Mouse (Mus musculus): ENCODE results near the gene Samd4b.

The Samd4b gene

DNA sequence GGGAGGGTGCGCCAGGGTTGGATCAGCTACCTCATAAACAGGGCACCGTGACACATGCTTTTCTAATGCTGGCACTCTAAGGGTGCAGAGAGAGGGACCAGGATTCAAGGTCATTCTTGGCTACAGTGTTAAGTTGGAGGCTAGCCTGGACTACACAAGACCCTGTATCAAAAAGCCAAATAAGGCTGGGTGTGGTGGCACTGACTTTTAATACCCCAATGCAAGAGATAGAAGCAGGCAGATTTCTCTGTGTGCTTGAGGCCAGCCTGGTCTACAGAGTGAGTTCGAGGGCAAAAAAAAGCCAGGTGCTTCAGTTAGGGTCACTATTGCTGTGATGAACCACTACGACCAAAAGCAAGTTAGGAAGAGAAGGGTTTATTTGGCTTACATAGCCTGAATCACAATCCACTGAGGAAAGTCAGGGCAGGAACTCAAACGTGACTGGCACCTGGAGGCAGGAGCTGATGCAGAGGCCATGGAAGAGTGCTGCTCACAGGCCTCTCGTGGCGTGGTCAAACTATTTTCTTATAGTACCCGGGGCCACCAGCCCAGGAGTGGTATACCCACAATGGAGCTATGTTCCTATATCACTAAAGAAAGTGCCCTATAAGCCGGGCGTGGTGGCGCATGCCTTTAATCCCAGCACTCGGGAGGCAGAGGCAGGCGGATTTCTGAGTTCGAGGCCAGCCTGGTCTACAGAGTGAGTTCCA, 156.0 kb downstream of the Samd4b start:
- no peak for DNase-seq

DNA sequence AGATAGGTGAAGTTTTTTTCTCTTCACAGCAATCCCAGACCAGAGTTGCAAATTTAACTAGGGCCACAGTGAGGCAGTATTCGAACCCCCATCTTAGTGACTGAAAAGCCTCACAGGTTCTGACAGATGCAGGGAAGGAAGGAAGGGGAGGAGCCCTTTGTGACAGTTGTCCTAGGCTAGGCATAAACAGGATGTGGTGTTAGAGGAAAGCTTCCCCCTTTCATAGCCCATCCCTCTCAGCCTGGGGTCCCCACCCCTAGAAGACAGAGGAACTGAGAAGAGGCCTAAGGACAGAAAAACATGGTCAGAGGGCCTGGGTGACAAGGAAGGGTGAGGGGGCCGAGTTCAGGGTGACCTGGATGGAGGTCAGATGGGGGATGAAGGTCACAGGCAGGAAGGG, 157.2 kb downstream of the Samd4b start:
- DNase-seq: peak; percentile 58

DNA sequence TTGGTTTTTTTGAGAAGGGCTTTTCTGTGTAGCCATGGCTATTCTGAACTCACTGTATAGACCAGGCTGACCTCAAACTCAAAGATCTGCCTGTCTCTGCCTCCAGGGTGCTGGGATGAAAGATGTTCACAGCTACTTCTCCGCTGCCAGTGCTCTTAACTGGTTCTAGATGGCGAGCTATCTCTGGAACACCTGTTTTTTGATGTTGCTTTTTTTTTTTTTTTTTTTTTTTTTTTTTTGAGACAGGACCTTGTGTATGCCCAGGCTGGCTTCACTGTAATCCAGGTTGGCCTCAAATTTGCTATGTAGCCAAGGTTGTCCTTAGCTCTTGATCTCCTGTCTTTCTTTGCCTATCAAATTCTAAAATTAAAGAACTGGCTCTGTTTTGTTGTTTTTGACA, 159.2 kb downstream of the Samd4b start:
- DNase-seq: no peak

DNA sequence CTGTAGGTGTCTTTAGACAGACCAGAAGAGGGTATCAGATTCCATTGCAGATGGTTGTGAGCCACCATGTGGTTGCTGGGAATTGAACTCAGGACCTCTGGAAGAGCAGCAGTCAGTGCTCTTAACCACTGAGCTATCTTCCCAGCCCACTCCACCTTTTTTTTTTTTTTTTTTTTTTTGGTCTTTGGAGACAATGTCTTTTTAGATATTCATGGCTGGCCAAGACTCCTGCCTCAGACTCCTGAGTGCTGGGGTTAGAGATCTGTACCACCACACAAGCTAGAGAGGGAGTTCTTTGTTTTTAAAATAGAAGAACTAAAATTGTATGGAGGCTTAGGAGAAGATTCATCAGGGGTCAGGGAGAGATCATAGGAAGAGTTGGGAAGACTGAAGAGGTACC, 160.0 kb downstream of the Samd4b start:
- no peak for DNase-seq

DNA sequence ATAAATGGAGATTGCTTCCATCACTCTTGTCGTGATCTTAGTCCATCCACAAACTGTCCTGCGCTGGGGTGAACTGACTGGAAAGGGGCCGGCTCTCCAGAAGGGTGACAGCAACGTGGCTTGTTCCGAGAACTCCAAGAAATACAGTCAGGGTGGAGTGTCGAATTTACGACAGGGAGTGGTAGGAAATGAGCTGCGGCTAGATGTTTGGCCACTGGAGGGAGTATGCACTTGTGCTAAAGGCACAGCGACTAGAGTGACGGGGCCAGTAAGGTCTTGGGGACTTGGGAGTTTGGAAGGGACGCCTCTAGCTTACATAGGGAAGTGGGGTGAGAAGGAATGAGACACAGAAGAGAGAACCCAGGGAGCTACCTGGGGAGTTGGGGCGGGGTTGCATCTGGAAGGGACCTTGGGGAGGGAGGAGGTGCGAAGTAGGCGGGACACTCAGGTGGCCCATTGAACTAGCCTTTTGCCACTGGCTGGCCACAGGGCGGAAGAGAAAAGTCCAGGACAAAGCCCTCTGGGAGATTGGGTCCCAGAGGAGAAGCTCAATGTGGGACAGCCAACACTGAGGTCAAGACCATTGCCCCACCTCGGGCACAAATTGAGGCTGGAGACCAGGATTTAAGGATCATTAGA, 160.9 kb downstream of the Samd4b start, which contains the start of gene Gmfg:
Gene Gmfg (plus strand): TSS at position 516 of the 639 bp plus-strand sequence.
- peak; percentile 91 for DNase-seq

DNA sequence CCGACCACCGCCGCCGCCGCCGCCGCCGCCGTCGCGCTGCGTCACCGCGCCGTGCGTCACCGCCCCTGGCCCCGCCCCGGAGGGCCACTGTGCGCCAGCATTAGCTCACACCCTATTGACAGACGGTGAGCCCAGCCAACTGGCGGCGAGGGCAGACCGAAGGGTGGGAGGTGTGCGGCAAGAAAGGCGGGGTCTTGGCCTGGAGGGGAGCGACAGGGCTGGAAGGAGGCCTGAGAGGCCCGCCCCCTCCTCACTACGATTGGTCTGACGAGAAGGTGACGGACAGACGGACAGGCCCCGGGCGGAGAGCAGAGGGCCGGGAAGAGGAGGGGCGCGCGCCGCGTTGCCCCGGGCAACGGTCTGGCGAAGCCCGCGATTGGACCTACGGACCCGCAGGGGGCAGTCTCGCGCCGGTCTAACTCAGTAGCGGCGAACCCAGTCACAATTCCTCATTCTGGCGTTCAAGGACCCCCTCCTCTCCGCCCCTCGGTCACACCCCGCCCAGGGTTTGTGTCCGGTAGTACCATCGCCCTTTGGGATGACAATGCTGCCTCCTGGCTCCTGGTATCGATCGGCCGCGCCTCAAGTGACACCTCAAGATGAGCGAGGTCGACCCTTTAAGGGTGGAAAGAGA, 161.6 kb downstream of the Samd4b start:
- DNase-seq: peak; percentile 100

DNA sequence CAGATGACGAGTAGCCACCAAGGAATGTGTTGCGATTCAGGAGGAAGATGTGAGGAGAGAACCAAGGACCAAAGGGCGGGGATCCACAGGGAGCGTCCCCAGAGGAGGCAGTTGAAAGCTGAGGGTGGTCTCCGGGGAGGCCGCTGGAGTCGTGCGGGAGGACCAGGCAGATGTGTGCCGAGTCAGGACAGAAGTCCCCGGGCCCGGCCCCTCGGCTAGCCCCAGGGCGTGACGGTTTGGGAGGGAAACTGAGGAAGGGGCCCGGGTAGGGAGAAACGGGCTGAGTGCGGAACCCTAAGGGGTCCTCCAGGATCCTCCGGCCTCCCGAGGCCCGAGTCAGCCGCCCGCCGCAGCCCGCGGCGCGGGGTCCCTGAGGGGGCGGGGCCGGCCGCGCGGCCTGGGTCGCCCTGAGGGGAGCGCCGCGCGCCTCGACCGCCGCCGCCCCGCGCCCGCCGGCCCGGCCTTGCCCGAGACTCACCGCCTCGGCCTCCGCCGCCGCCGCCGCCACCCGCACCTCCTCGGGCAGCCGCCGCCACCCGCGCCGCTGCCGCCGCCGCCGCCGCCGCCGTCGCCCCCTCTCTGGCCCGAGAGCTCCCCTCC, 162.2 kb downstream of the Samd4b start:
- peak; percentile 36 for DNase-seq

DNA sequence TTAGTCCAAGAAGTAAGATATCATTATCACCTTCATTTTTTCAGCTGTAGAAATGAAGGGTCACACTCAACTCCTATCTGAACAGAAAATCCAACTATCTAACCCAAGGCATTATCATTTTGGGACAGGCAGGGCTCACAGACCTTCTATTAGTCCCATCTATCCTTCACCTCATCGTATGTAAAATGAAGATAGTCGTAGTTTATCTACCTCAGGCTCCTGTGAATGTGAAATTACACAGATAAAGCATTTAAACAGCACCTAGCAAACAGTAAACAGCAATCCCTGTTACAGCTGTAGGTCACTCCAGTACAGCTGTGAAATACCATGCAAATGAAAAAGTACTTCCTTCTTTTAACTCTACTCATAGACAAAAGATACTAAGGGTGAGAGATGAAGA, 165.7 kb downstream of the Samd4b start:
- no peak for DNase-seq

DNA sequence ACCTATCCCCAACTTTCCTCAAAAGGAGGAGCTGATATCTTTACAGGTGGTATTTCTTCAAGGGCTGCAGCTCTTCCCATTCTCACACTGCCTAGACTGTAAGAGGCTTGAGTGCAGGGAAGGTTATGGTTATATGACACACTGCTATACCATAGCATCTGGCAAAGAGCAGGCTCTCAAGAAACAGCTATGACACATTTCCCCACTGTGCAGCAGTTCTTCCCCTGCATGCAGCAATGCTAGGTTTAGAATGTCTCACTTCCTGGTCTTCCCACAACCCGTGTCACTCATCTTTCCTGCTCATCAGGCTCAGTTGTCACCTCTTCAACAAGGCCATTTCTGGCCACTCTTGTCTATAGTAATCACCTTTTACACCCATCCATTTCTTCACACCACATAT, 167.4 kb downstream of the Samd4b start:
- no peak for DNase-seq

DNA sequence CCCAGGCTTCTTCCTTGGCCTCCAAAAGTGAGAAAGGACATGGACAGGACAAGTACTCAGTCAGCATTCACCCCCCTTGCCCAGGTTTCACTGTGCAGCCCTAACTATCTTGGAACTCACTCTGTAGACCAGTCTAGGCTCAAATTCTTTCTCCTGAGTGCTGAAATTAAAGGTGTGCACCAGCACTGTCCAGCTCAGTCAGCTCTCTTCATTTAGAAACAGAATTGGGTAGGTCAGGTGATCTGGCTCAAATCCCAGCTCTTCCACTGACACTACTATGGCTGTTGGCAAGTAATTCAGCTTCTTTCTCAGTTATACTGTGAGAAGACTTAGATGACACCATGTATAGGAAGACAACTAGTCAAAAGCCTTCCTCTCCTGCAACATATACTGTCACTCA, 170.2 kb downstream of the Samd4b start:
- DNase-seq: peak; percentile 29

DNA sequence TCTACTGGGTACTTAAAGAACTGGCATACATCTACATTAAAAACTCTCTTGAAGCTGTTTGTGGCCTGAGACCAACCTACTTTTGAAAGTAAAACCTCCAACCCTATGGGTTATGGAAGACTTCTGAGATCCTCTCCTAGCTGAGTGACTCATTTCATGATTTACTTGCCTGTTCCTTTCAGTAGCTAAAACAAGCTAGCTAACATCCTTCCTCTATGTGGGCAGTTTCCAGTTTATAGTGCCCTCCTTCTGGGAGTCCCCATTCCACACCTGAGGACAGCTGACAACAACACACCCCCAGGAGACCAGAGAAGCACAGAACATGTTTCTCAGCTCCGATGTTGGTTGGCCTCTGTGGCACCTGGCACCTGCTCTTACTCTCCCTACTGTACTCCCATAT, 174.9 kb downstream of the Samd4b start:
- DNase-seq: no peak

DNA sequence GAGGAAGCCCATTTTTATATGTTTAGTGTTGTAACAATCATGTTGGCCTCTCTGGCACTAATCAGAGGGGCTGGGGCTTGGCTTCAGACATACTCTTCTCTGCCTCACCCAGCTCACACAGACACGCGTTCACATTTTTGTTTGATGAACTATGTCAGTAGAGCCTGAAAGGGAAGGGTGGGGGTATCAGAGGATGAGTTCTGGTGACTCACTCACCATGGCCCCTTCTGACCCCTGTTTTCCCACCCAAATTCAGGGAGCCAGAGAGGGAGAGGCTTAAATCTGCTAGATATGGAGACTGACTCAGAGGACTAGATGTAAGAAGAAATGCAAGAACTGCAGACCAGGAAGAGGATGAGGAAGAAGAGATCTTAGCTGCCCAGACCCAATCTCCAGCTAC, 178.5 kb downstream of the Samd4b start:
- no peak for DNase-seq

DNA sequence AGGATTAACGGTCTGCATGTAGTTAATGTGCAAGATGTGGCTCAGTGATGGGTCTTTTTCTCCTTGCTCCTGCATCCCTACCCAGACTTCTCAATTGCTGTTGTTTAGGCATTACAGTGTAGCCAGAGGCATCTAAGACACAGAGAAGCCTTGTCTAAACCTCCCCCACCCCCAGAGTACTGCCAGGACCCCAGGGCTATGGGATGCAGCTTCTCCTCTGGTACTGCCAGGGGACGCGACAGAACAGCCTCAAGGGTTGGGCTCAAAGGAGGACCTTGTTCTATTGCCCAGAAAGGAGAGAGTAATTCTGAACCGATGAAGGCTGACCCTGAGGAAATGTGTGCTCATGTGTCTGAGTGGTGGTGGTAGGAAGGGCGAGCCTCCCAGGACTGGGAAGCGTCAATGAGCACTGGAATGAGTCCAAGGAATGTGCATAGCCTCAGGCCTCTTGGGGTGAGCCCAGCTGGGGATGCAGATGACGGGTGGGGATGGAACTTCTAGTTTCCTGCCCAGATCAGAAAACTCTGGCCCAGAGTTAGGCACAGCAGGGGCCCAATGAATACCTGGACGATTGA, 179.8 kb downstream of the Samd4b start:
- peak; percentile 73 for DNase-seq

DNA sequence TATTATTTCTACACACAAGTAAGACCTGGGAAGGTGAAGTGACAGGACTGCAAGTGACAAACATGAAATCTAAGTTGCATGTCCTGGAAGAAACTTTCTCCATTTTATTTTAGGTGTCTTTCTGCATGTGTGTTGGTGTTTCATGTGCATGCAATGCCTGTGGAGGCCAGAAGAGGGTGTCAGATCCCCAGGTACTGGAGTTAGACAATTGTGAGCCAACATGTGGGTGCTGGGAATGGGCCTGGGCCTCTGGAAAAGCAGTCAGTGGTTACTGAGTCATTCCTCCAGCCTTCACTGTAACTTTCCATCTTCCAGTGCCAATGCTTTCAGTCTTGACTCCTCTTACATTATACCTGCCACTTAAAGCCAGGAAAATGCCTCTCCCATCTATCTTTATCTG, 180.6 kb downstream of the Samd4b start:
- DNase-seq: no peak

DNA sequence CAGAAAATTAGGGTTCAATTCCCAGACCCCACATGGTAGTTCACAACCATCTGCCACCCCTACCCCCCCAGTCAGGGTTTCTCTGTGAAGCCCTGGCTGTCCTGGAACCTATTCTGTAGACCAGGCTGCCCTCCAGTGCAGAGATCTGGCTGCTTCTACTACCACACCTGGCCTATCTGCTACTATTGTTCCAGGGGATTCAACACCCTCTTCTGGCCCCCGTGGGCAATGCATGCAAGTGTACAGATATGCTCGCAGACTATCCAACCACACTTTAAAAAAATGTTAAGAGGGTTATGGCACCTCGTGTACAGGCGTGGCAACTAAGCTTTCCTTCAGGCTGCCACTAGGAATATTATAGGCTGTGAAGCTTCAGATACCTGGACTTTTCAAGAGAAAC, 185.1 kb downstream of the Samd4b start:
- no peak for DNase-seq

DNA sequence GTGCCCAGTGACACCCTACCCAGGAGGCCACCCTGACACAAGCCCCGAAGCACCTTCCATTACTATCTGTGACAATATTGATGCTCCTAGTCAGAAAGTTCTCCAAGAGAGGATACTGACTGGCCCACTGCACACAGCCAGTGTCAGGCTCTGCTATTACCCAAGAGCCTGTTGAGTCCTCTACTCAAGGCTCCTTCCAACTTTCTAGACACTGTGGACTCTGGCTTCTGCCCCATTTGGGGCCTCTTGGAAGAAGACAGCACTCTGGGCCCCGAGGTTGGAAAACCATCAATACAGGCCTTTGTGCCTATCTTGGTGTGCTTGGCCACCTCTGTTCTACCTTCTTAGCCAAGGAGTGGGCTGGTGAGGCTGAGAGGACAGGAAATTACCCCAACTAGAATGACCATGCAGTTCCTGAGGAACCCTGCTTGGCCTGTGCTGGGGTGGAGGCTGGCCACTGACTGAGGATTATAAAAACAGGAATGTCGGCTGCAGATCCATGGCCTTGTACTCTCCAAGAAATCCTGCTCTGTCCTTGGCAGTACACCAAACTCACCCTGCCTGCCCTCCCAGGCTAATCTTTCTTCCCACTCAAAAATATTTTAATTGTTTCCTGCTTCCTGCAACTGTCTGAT, 187.0 kb downstream of the Samd4b start:
- peak; percentile 74 for DNase-seq

DNA sequence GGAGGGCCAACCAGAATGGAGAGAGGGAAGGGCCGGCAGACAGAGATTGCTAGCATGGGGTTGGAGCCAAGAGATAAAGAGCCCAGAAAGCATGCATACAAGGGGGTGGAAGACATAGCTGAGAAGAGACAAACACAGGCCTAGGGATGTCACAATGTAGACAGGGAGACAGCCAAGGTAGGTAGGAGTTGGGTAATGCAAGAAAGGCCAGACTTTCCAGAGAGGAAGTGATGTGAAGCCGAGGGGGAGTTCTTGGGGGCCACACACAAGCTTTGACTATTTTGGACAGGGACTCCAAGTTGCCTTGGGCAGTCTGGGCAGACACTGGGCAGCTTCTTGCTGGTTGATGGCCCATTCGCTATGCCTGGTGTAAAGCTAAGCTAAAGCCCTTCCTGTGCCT, 196.0 kb downstream of the Samd4b start:
- DNase-seq: no peak

DNA sequence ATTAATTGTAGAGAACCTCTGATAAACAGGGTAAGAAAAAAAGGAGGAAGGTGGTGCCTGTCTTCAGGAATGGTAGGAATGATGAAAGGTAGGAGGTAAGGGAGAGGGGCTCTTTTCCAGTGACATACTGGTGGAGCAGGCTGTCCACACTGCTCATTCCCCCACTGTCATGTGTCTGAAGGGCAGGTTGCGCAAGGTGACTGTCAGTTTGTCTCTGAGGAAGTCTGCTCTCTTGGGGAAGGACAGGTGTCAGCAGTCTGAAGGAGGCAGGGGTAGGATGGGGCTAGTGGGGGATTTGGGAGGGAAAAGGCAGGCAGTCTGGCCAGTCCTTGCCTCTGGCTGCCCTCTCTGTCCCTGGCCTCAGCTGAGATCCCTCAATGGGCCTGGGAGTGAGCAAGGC, 196.9 kb downstream of the Samd4b start:
- no peak for DNase-seq

DNA sequence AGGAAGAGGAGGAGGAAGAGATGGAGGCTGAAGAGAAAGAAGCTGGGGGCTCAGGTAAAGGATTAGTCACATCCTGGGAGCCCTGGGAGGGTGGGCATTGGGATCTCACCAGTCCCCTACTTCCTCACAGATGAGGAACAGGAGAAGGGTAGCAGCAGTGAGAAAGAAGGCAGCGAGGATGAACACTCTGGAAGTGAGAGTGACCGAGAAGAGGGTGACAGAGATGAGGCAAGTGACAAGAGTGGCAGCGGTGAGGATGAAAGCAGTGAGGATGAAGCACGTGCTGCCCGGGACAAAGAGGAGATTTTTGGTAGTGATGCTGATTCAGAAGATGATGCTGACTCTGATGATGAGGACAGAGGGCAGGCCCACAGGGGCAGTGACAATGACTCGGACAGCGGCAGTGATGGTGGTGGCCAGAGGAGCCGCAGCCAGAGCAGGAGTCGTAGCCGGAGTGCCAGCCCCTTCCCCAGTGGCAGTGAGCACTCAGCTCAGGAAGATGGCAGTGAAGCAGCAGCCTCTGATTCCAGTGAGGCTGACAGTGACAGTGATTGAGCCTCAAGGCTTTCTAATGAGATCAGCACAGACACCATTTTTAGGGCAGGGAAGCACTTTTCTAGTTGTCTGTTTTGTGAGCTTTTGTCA, 199.1 kb downstream of the Samd4b start:
- no peak for DNase-seq

DNA sequence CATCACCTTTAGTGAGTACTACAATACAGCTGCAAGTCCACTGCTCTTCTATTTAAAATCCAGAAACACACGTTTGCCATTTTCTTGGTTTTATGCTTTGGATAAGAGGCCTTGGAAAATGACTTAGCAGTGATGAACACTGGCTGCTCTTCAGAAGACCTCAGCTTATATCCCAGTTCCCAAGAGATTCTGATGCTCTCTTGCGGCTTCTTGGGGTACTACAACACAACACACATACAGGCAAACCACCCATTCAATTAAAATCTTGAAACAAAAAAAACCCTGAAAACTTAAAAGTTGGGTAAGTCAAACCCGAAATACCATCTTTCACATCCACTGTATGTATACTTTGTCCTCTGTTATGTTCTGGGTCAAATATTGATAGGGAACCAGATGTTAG, 199.9 kb downstream of the Samd4b start:
- no peak for DNase-seq

DNA sequence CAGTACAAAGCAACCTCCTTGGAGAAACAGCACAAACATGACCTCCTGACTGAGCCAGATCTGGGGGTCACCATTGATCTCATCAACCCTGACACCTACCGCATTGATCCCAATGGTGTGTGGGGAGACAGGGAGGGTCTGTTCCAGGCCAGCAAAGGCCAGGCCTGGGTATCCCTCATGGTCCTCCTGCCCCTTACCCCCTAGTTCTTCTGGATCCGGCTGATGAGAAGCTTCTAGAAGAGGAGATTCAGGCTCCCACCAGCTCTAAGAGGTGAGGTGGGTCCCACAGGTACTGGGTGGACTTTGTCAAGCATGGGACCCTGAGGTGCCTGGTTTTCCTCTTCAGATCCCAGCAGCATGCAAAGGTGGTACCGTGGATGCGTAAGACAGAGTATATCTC, 202.5 kb downstream of the Samd4b start:
- no peak for DNase-seq

DNA sequence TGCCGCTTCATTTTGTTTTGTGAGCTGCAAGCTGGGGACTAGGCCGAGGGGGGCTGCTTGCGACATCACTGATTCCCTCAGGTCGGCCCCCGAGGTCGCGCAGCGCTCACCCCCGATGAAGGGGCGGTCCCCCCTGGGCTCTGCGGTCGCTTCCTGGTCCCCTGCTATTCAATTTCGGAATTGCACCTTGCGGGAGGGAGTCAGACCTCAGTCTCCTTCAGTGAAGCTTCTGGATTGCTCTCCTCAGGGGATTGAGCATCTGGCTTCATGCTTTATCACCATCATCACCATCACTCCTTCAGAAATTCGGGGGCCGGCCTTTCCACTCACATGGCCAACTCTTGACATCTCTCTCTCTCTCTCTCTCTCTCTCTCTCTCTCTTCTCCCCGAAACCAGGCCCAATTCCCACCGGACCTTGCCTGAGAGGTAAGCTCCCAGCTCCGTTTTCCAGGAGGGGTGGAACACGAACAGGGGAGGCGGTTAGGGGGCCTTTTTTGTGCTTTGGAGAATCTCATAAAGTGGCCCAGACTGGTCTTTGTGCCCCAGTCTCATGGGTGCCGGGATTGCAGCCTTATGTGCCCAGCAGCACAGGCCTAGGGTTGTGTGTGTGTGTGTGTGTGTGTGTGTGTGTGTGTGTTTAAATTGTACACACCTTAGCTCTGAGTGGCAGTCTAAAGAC, 204.5 kb downstream of the Samd4b start:
- DNase-seq: no peak
